Comparison of ENCODE assay signal across 8 mouse cellular contexts in genomic region chr5:107402436-107402835, GRCm38 (mm10). TPM values are rescaled to one million over a fixed set of nuclear protein-coding genes. Genes with fewer than 3 reads are reported as not detected.
DNase-seq lines count a peak whose midpoint lies in the region; ATAC-seq and TF ChIP-seq lines count a peak whose summit lies in the region.

TSS of gene Ephx4 (plus strand) at chr5:107402736.

- peak within 1 kb of the TSS; percentile 99 for H3K4me2 ChIP-seq in kidney, embryonic 14.5 days (replicated peaks; ENCODE audit: low read depth, low read length)
- H3K4me2 ChIP-seq in hindbrain, embryonic 14.5 days (replicated peaks): peak within 1 kb of the TSS; percentile 100
- H3K4me2 ChIP-seq in liver, embryonic 15.5 days: peak within 1 kb of the TSS; percentile 69

- no peak for ATAC-seq in kidney, embryonic 14.5 days (ENCODE audit: low FRiP score, low TSS enrichment)
- ATAC-seq in hindbrain, embryonic 14.5 days (ENCODE audit: low FRiP score): no peak
- ATAC-seq in liver, embryonic 15.5 days (ENCODE audit: insufficient read depth): no peak

- H3K27ac ChIP-seq in kidney, embryonic 14.5 days (ENCODE audit: low read depth, low read length): no peak within 1 kb of the TSS
- no peak within 1 kb of the TSS for H3K27ac ChIP-seq in bone marrow macrophage, adult 2 months (ENCODE audit: insufficient read depth, low read depth, low read length)
- H3K27ac ChIP-seq in hindbrain, embryonic 14.5 days: no peak within 1 kb of the TSS
- H3K27ac ChIP-seq in liver, embryonic 15.5 days (replicated peaks): no peak within 1 kb of the TSS

- no peak for DNase-seq in kidney, postnatal 25 days
- no peak for DNase-seq in hindbrain, embryonic 14.5 days (ENCODE audit: low spot score)
- no peak for DNase-seq in adrenal gland, postnatal 10 days
- no peak for DNase-seq in frontal cortex, postnatal 25 days (ENCODE audit: low spot score in 2 of 2)
- no peak for DNase-seq in ovary, postnatal 10 days (ENCODE audit: low spot score)

- H3K36me3 ChIP-seq in kidney, embryonic 14.5 days (ENCODE audit: control insufficient read depth, insufficient read depth, low read length): no peaks in the 10 kb centered on the region
- H3K36me3 ChIP-seq in hindbrain, embryonic 14.5 days (replicated peaks; ENCODE audit: control insufficient read depth, insufficient read depth): no peaks in the 10 kb centered on the region
- no peaks in the 10 kb centered on the region for H3K36me3 ChIP-seq in liver, embryonic 15.5 days (replicated peaks)

- no peak for TF ChIP-seq POLR2A in bone marrow macrophage, adult 2 months (IDR thresholded peaks at IDR 0.05; ENCODE audit: borderline replicate concordance, low read depth, low read length)

- H3K4me3 ChIP-seq in kidney, embryonic 14.5 days (ENCODE audit: low read length): peak within 1 kb of the TSS; percentile 61
- peak within 1 kb of the TSS; percentile 59 for H3K4me3 ChIP-seq in bone marrow macrophage, adult 2 months (ENCODE audit: insufficient read depth, low read length)
- peak within 1 kb of the TSS; percentile 68 for H3K4me3 ChIP-seq in hindbrain, embryonic 14.5 days (replicated peaks; ENCODE audit: low read length)
- peak within 1 kb of the TSS; percentile 49 for H3K4me3 ChIP-seq in liver, embryonic 15.5 days (replicated peaks)

- peaks cover 23% of the 10 kb centered on the region for H3K27me3 ChIP-seq in kidney, embryonic 14.5 days (ENCODE audit: control insufficient read depth, insufficient read depth, low read length)
- peaks cover 39% of the 10 kb centered on the region for H3K27me3 ChIP-seq in hindbrain, embryonic 14.5 days (ENCODE audit: control insufficient read depth, insufficient read depth, low read length)
- peaks cover 65% of the 10 kb centered on the region for H3K27me3 ChIP-seq in liver, embryonic 15.5 days

- H3K9ac ChIP-seq in kidney, embryonic 14.5 days (ENCODE audit: low read depth, low read length): peak within 1 kb of the TSS; percentile 63
- H3K9ac ChIP-seq in hindbrain, embryonic 14.5 days: peak within 1 kb of the TSS; percentile 68
- no peak within 1 kb of the TSS for H3K9ac ChIP-seq in liver, embryonic 15.5 days

- H3K9me3 ChIP-seq in kidney, embryonic 14.5 days (ENCODE audit: control insufficient read depth, low read length): no peaks in the 10 kb centered on the region
- no peaks in the 10 kb centered on the region for H3K9me3 ChIP-seq in hindbrain, embryonic 14.5 days (ENCODE audit: control insufficient read depth, low read length)
- no peaks in the 10 kb centered on the region for H3K9me3 ChIP-seq in liver, embryonic 15.5 days (replicated peaks)

- peaks cover 5% of the 10 kb centered on the region; the same call in 1 of the 2 replicates for H3K4me1 ChIP-seq in kidney, embryonic 14.5 days (ENCODE audit: control insufficient read depth, insufficient read depth, low read length)
- H3K4me1 ChIP-seq in bone marrow macrophage, adult 2 months (ENCODE audit: control insufficient read depth, insufficient read depth, low read length): peaks cover 6% of the 10 kb centered on the region; the same call in 1 of the 2 replicates
- no peaks in the 10 kb centered on the region; the same call in 1 of the 2 replicates for H3K4me1 ChIP-seq in hindbrain, embryonic 14.5 days (replicated peaks; ENCODE audit: control insufficient read depth, insufficient read depth, low read length)
- peaks cover 9% of the 10 kb centered on the region; the same call in 1 of the 2 replicates for H3K4me1 ChIP-seq in liver, embryonic 15.5 days (replicated peaks)

- WGBS in kidney, embryonic 14.5 days: 18% methylated on average over 5 of the region's 5 CpGs
- WGBS in hindbrain, embryonic 14.5 days: 21% methylated on average over 5 of the region's 5 CpGs
- 18% methylated on average over 5 of the region's 5 CpGs for WGBS in liver, embryonic 15.5 days (ENCODE audit: insufficient replicate concordance)

- no peak for TF ChIP-seq CTCF in bone marrow macrophage, adult 2 months (IDR thresholded peaks at IDR 0.05; ENCODE audit: low read depth, low read length)

RNA-seq across cellular contexts. Expression of gene Ephx4, which starts in this region (rescaled TPM):
- 2.5 and 2.7 TPM in 2 replicates for polyA plus RNA-seq in kidney, embryonic 14.5 days (2014; fragmentation: Nextera tagmentation; extraction: Ambion mirVana)
- not detected in 2 replicates for polyA plus RNA-seq in bone marrow macrophage, adult 2 months (2012; ENCODE audit: insufficient read depth, insufficient read length, missing spikeins)
- 2.9 and 3.2 TPM in 2 replicates for polyA plus RNA-seq in hindbrain, embryonic 14.5 days (2014; fragmentation: Nextera tagmentation; extraction: Ambion mirVana)
- polyA plus RNA-seq in liver, embryonic 15.5 days (2015; fragmentation: Nextera tagmentation; extraction: Ambion mirVana): 0.09 TPM in 2 replicates
- 1 to 10 TPM in 1 of 2 experiments, under 1 TPM in 1; 0.75 to 1.4 TPM for total RNA-seq in adrenal gland, postnatal 10 days (2021)
